Mouse (Mus musculus): Measurements from ENCODE around the gene Bag3.
"Not testable (repeated sequence)": the region's sequence is repeated elsewhere in the genome, so short reads cannot be mapped to it uniquely, and the experiment has no call there.

Bag3 gene

DNA sequence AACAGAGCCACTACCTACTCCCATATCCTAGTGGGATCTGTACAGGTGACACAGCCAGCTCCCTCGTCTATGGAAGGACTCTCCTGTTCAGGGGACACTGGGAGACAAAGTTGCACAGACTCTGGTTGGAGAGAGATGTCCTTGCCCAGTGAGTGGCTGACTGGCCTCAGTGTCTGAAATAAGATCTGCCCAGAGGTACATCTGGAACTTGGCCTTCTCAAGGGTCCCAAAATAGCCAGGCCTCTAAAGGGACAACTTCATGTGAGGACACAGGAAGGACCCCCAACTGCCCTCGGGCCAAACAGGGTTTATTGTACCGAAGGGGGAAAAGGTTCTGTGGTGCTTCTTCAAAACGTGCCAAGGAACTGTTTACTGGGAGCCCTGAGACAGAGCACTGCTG, 14.8 kb downstream of the Bag3 start:
- DNase-seq, result no peak

DNA sequence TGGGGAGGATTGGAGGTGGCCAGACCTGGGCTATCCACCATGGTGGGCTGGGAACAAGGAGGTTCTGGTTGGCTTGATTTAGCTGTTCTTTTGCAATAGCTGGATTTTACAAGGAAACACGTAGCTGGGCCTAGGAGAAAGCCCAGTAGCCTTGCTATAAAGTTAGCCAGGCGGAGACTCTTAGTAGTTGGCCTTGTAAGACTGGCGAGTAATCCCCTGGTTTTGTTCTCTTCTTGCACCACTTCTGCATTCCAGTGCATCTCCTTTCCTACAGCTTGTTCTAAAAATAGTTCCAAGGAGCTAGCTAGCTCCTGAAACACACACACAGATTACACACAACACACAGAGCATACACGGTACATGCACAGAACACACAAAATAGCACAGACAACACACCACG, 15.4 kb downstream of the Bag3 start:
- DNase-seq, result no peak

DNA sequence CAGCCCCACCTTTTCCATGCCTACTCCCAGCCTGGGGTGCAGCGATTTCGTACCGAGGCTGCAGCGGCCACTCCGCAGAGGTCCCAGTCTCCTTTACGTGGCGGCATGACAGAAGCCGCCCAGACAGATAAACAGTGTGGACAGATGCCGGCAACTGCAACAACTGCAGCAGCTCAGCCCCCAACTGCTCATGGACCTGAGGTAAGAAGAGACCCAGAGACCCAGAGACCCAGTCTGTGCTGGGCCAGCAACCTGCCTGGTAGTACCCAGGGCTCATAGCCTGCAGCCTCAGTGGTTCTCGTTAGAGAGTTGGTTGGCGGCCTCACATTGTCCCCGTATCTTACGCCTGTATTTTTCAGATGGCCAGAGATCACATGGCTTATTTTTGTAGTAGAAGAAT, 16.7 kb downstream of the Bag3 start:
- no peak for DNase-seq

- DNase-seq, result no peak
These were observed 17.3 kb downstream of the Bag3 start for GRCm38 (mm10) chr7:128540734-128541133.

GRCm38 (mm10) chr7:128541186-128541585, 17.8 kb downstream of the Bag3 start:
- no peak for DNase-seq

- DNase-seq, result no peak
These were observed 18.4 kb downstream of the Bag3 start for GRCm38 (mm10) chr7:128541771-128542170.

- DNase-seq, result no peak
These were observed 19.1 kb downstream of the Bag3 start for GRCm38 (mm10) chr7:128542488-128542887.

DNA sequence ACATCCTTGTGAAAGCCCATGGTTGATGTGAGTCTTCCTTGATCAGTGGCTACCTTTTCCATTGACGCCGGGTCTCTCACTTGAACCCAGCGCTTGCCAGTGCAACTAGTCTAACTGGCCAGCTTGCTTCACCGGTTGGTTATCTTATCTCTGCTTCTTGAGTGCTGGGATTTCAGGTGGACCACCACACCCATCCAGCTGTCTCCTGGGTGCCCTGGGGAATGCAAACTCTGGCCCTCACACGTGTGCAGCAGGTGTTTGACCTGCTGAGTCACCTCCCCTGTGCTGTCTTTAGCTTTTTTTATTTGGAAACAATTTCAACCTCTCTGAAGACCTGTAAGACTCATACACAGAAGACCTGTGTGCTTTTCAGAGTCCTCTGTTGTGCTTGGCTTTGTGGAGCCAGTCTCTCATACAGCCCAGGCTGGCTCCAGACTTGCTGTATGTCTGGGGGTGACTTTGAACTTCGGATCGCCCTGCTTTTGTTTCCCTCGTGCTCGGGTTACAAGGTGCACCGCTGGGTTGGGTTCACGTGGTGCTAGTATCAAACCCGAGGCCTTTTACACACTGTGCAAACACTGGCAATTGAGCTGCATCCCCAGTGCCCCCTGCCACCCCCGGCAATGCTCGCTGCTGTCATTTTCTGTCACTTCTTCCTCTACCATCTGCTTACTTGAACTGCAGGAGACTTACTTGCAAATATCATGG, 19.9 kb downstream of the Bag3 start:
- no peak for DNase-seq

DNA sequence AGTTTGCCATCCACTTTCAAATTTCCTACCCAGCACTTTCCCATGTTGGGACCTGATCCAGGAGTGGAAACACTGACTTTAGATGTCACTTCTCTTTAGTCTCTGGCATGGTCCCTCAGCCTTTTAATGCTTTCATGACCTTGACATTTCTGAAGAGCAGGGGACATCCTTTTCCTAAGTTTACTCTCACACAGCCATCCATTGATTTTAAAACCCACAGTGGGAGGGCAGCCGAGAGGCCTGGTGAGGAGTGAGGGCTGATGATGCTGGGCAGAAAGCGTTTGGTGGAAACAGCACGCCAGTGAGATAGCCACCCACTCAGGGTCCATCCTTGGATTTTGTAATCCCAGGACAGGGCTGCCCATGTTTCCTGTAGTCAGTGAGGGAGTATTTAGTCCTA, 20.5 kb downstream of the Bag3 start:
- no peak for DNase-seq

DNA sequence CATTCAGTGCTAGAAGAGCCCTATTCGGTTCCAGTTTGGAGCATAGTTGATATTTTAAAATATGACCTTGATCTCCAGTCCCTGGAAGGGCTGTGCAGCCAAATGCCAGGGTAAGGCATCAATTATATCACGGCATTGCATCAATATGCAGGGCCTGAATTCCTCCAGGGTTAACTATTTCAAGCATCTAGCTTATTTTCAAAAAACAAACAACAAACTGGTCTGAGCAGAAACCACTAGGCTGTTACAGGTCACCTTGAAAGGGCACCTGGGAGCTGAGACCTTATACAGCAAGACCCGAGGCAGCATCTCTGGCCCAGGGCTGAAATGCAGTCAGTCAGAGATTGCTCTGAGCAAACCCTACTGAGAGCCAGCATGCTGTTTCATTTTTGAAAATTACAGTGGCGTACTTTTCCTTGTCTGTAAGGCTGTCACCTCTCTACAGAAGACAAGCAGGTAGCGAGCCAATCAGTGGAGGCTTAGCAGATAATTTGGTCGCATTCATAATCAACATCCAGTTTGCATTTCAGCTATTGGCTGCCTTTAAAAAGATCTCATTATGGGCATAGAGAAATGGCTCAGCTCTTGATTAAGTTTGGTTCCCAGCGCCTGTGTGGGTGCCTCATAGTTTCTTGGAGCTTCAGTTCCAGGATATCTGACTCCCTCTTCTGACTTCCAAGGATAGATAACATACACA, 21.3 kb downstream of the Bag3 start:
- DNase-seq, result no peak

DNA sequence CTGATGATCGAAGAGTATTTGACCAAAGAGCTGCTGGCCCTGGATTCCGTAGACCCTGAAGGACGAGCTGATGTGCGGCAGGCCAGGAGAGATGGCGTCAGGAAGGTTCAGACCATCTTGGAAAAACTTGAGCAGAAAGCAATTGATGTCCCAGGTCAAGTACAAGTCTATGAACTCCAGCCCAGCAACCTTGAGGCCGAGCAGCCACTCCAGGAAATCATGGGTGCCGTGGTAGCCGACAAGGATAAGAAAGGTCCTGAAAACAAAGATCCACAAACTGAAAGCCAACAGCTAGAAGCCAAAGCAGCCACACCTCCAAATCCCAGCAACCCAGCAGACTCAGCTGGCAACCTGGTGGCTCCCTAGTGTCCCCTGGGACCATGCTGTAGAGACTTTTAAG, 22.6 kb downstream of the Bag3 start:
- DNase-seq, result no peak

DNA sequence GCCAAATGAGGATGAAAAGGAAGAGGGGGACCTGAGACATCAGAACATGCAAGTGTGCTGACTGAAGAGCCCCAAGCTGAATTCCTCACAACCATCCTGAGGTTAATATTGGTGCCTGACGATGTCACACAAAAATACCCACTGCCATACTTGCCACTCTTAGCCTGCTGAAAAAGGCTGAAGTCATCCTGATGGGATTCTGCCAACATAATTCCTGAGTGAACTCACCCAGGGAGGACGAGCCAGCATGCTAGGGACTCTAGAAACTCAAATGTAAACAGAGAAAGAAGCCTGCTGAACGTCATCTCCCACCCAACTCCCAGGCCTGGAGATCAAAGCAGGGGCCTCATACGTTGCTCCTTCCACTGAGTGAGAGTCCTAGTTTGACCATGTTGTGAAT, 25.7 kb downstream of the Bag3 start:
- DNase-seq, result no peak

GRCm38 (mm10) chr7:128550328-128551086, 27.1 kb downstream of the Bag3 start:
- DNase-seq, result no peak

- no peak for DNase-seq
These were observed 27.7 kb downstream of the Bag3 start for GRCm38 (mm10) chr7:128551087-128551457.

DNA sequence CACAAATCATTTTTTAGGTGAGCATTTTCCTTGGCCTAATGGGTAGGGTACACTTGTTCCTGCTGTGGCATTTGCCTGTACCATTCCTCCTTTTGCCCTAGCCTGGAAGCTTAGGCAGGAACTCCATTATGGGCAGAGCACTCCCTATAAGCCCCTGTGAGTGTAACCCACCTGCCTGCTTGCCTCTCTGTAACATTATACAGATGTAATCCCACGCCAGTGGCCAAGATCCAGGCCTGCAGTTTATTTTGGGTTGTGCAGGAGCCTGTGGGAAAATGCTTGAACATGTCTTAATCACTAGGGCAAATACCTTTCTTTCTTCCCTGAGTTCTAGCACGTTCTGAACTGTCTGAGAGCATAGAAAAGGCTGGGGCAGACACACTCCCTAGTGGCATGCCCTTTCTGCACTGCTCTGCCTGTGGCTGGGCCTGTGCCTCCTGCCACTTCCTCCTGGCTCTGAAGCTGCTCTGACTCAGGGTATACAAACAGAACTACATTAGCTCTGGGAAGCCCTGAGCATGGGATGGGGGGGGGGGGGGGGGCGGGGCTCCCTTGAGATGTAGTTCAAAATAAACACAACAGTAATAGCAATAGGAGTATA, 29.8 kb downstream of the Bag3 start:
- DNase-seq, result no peak

DNA sequence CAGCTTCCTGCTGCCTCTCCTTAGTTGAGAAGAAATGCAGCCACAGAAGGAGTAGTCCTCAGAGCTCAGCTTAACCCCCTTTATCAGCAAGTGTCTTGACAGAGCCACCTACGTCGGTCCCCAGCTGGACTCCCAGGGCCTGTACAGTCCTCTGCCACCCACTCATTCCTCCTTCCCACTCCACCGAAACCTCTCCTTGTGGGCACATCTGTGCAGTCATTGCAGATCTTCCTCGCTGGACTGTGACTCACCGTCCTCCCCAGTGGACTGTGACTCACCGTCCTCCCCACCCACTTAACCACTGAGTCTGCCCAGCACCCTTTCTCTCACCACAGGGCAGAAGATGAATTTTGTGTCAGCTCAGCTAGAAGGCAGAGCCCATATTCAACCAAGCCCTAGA, 31.1 kb downstream of the Bag3 start:
- no peak for DNase-seq

GRCm38 (mm10) chr7:128555141-128555750, 31.8 kb downstream of the Bag3 start:
- no peak for DNase-seq

DNA sequence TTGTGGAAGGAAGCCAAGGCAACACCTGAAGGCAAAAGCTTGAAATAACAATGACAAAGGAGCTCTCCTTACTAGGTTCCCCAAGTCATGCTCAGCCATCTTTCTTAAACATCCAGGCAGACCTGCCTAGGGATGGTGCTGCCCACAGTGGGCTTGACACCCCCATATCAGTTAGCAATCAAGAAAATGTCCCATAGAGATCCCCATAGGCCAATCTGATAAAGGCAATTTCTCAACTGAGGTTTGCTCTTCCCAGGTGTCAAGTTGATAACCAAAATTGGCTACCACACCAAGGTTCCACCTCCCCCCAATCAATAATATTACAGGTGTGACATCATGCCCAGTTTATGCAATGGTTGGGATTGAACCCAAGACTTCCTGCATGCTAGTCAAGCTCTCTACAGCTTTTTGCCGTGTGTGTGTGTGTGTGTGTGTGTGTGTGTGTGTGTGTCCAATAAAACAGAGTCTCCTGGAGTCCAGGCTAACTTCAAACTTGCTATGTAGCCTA, 33.6 kb downstream of the Bag3 start:
- DNase-seq, result no peak

GRCm38 (mm10) chr7:128563373-128563772, 40.0 kb downstream of the Bag3 start:
- no peak for DNase-seq

GRCm38 (mm10) chr7:128566311-128566710, 42.9 kb downstream of the Bag3 start:
- DNase-seq, result no peak

DNA sequence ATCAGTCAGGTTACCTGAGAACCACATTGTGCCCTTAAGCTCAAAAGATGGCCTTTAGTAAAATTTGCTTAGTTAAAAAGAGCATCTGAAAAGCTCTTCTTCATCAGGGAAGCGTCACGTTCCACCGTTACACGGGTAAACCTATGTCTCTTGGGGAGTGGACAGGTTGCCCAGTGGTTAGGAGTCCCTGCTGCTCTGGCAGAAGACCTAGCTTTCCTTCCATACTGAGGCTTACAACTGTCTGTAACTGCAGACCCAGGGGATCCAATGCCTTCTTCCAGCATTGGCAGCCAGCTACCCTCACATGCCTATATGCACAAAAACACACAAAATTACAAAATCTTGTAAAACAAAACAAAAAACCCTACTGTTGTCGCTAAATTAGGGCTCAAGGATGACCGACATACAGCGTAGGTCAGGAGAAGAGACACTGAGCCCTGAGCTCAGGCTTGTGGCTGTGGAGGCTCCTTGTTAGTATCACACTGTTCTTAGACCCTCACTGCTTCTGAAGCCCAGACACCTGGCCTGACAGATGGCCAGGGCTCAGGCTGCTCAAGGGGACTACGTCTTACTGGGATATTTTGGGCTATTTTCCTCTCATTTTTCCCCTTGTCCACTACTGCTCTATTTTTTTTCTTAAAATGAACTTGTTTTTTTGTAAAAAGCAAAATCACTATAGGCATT, 44.3 kb downstream of the Bag3 start:
- peak; percentile 89 for DNase-seq

DNA sequence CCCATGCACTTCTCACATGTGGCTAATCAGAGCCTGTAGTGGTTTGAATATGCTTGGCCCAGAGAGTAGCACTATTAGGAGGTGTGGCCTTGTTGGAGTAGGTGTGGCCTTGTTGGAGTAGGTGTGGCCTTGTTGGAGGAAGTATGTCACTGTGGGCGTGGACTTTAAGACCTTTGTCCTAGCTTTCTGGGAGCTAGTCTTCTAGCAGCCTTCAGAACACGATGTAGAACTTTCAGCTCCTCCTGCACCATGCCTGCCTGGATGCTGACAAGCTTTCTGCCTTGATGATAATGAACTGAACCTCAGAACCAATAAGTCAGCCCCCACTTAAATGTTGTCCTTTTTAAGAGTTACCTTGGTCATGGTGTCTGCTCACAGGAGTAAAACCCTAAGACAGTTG, 46.0 kb downstream of the Bag3 start:
- not testable (repeated sequence) for DNase-seq

Measured in cerebellum, adult 9-10 months (tissue).